Mouse (Mus musculus) cortical plate, adult 2 months (tissue): ENCODE measurements around the gene Phldb2.

Experiments used
- CTCF ChIP-seq: fragments of 200-500 bp; IDR thresholded peaks from 2 replicates; pipeline ENCODE4 v1.5.1; 2011; ENCODE audit warnings: mild to moderate bottlenecking, control low read depth, low read length; ENCODE audit not compliant: insufficient read depth; ENCODE audit errors: extremely low read depth
- POLR2A ChIP-seq: fragments of 200-500 bp; IDR thresholded peaks from 2 replicates; pipeline ENCODE4 v1.6.1; 2011; ENCODE audit warnings: mild to moderate bottlenecking, low read length, control low read depth; ENCODE audit not compliant: insufficient read depth; ENCODE audit errors: extremely low read depth

DNA sequence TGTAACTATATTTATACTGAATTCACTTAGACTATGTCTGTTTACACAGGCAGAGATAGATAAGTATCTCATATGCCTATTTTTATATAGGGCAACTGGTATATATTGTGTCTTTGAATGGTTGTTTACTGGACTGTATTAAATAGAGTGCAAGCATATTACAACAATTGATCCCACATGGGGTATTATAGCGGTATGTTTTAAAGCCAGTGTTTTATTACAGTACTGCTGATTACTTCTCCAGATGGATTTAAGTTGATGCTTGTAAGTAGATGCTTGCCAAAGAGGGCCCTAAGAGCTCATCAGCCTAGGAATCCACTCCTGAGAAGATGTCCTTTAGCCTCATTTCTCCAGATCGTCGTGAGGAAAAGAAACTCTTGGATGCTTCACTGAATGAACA lies 84.4 kb downstream of the Phldb2 start:
- TF ChIP-seq CTCF: no peak
- no peak for TF ChIP-seq POLR2A
